Mouse (Mus musculus): Measurements from ENCODE around the gene Ranbp3. TPM values are rescaled to one million over a fixed set of nuclear protein-coding genes. Genes with fewer than 3 reads are reported as not detected.

The Ranbp3 gene
- polyA plus RNA-seq, 1 experiment from 2014 or later, result 132 TPM

GRCm38 (mm10) chr17:56740118-56740787 is 67.2 kb downstream of the Ranbp3 start:
- no peaks in the 10 kb centered on the region for H3K36me3 ChIP-seq (ENCODE audit: control insufficient read depth, insufficient read depth, low read length)
- ATAC-seq (replicated peaks; ENCODE audit: low FRiP score) (no peak), DNase-seq (ENCODE audit: low spot score) (no peak)
- H3K27ac ChIP-seq (ENCODE audit: low read depth, low read length), result no peak overlapping the region
- no peaks in the 10 kb centered on the region for H3K27me3 ChIP-seq (ENCODE audit: control insufficient read depth, insufficient read depth, low read length)
- H3K4me1 ChIP-seq (replicated peaks; ENCODE audit: control insufficient read depth, insufficient read depth, low read length), result no peaks in the 10 kb centered on the region
- H3K4me2 ChIP-seq (ENCODE audit: low read depth, low read length, severe bottlenecking), result no peak overlapping the region
- no peaks in the 10 kb centered on the region for H3K9me3 ChIP-seq (ENCODE audit: control insufficient read depth, low read length)
- no peak overlapping the region for H3K9ac ChIP-seq (ENCODE audit: low read length)
- 86% methylated on average over 17 of the region's 17 CpGs for WGBS
- no peak overlapping the region for H3K4me3 ChIP-seq (ENCODE audit: low read depth, low read length)

DNA sequence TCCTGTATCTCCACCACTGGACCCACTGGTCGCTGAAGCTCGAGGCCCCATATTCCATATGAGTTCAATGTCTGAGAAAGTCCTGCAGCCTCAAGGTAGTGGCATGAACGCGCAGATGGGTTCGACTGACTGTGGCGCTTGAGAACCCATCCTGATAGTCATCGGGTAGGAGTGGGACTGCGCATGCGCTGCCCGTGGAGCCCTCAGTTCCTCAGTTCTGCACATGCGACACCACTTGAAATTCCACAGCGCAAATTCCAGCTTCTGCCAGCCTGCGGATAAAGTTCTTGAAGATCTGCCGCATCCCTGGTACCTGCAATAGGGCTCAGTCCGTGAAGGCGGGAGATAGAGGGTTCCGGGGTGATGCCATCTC is 67.7 kb downstream of the Ranbp3 start:
- no peak overlapping the region for H3K9ac ChIP-seq (ENCODE audit: low read length)
- H3K4me3 ChIP-seq (ENCODE audit: low read depth, low read length), result no peak overlapping the region
- no peaks in the 10 kb centered on the region for H3K36me3 ChIP-seq (ENCODE audit: control insufficient read depth, insufficient read depth, low read length)
- no peak for ATAC-seq (replicated peaks; ENCODE audit: low FRiP score)
- no peaks in the 10 kb centered on the region for H3K27me3 ChIP-seq (ENCODE audit: control insufficient read depth, insufficient read depth, low read length)
- no peaks in the 10 kb centered on the region for H3K4me1 ChIP-seq (replicated peaks; ENCODE audit: control insufficient read depth, insufficient read depth, low read length)
- 81% methylated on average over 17 of the region's 17 CpGs for WGBS
- H3K9me3 ChIP-seq (ENCODE audit: control insufficient read depth, low read length), result no peaks in the 10 kb centered on the region
- H3K27ac ChIP-seq (ENCODE audit: low read depth, low read length), result no peak overlapping the region
- DNase-seq (ENCODE audit: low spot score), result no peak
- H3K4me2 ChIP-seq (ENCODE audit: low read depth, low read length, severe bottlenecking), result no peak overlapping the region

DNA sequence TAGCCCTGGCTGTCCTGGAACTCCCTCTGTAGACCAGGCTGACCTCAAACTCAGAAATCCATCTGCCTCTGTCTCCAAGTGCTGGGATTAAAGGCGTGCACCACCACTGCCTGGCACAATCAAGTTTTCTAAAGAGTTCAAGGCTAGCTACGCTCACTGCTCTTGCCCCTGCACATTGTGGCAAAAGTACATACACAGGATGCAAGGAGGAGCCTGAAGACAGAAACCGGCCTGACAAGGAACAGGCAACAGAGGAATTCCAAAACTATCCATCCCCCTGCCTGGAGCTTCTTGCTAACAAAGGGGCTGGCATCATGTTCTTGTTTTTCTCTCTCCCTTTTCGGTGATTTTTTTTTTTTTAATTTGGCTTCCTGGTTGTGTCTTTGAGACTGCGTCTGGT is 71.1 kb downstream of the Ranbp3 start:
- no peaks in the 10 kb centered on the region for H3K27me3 ChIP-seq (ENCODE audit: control insufficient read depth, insufficient read depth, low read length)
- ATAC-seq (replicated peaks; ENCODE audit: low FRiP score), result no peak
- WGBS, result 70% methylated on average over 5 of the region's 5 CpGs
- H3K9ac ChIP-seq (ENCODE audit: low read length), result no peak overlapping the region
- no peak for DNase-seq (ENCODE audit: low spot score)
- H3K4me3 ChIP-seq (ENCODE audit: low read depth, low read length), result no peak overlapping the region
- no peak overlapping the region for H3K4me2 ChIP-seq (ENCODE audit: low read depth, low read length, severe bottlenecking)
- no peaks in the 10 kb centered on the region for H3K4me1 ChIP-seq (replicated peaks; ENCODE audit: control insufficient read depth, insufficient read depth, low read length)
- no peaks in the 10 kb centered on the region for H3K36me3 ChIP-seq (ENCODE audit: control insufficient read depth, insufficient read depth, low read length)
- H3K27ac ChIP-seq (ENCODE audit: low read depth, low read length), result no peak overlapping the region
- no peaks in the 10 kb centered on the region for H3K9me3 ChIP-seq (ENCODE audit: control insufficient read depth, low read length)

DNA sequence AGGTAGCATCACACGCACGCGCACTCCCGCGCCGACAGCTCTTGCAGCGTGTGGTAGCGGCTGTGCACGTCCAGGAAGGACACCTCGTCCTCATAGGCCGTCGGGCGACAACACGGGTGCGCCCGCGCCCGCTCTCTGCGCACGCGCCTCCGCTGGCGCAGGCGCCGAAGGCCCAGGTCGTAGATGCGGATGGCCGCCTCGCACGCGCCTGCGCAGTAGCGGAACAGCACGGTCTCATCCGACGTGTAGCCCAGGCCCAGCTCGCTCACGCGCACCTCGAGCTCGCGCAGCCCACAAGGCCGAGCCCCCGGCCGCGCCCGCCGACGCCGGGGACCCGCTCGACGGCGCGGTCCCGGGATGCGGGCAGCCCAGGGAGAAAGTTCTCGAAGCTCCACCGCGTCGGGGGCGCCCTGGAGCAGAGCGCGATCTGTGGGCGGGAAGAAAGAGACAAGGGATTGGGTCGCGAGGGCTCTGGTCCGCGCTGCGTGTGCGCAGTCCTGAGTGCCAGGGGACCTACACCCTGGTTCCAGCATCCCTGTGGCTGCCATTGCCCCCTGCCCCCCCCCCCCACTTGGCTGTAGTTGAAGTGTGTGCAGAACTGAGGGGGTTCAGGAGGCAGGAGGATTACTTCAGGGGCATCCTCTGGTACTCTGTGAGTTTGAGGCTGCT is 78.4 kb downstream of the Ranbp3 start:
- peak overlapping the region; percentile 32 for H3K9ac ChIP-seq (ENCODE audit: low read length)
- peak; percentile 71 for ATAC-seq (replicated peaks; ENCODE audit: low FRiP score)

DNA sequence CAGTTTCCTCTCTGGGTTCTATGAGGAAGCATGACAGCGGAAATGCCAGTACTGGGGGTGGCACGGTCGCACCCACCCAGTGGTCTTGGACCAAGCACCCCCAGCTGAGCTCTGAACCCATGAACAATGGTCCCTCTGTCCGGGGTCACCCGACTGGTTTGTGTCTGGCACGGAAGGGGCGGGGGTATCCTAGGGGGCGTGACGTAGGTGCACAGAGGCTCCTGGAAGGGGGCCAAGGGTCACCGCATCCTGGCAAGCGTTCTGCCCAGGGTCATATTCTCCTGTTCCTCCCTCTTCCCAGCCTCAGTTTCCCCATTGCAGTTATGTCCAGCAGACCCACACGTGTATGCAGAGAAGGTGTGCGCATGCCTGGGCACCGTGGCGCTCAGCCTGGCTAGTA is 80.4 kb downstream of the Ranbp3 start:
- Histone ChIP-seq H3K4me2 (ENCODE audit: low read depth, low read length, severe bottlenecking) (no peak overlapping the region), H3K27ac (ENCODE audit: low read depth, low read length) (no peak overlapping the region), H3K4me1 (replicated peaks; ENCODE audit: control insufficient read depth, insufficient read depth, low read length) (peaks cover 7% of the 10 kb centered on the region; the same call in 1 of the 2 replicates), H3K27me3 (ENCODE audit: control insufficient read depth, insufficient read depth, low read length) (peaks cover 69% of the 10 kb centered on the region), H3K9me3 (ENCODE audit: control insufficient read depth, low read length) (no peaks in the 10 kb centered on the region), H3K4me3 (ENCODE audit: low read depth, low read length) (no peak overlapping the region), H3K9ac (ENCODE audit: low read length) (no peak overlapping the region), H3K36me3 (ENCODE audit: control insufficient read depth, insufficient read depth, low read length) (no peaks in the 10 kb centered on the region)
- 21% methylated on average over 15 of the region's 15 CpGs for WGBS
- DNase-seq (ENCODE audit: low spot score) (no peak), ATAC-seq (replicated peaks; ENCODE audit: low FRiP score) (no peak)

More for the DNA sequence above, 78.4 kb downstream of the Ranbp3 start:
- 25% methylated on average over 71 of the region's 71 CpGs for WGBS
- Histone ChIP-seq H3K27me3 (ENCODE audit: control insufficient read depth, insufficient read depth, low read length) (peaks cover 56% of the 10 kb centered on the region), H3K36me3 (ENCODE audit: control insufficient read depth, insufficient read depth, low read length) (no peaks in the 10 kb centered on the region), H3K4me3 (ENCODE audit: low read depth, low read length) (peak overlapping the region; percentile 16; the same call in 1 of the 2 replicates), H3K4me1 (replicated peaks; ENCODE audit: control insufficient read depth, insufficient read depth, low read length) (0 out of 2 replicates have a peak, but pooled peaks cover 3% of the 10 kb centered on the region), H3K27ac (ENCODE audit: low read depth, low read length) (no peak overlapping the region), H3K9me3 (ENCODE audit: control insufficient read depth, low read length) (no peaks in the 10 kb centered on the region), H3K4me2 (ENCODE audit: low read depth, low read length, severe bottlenecking) (peak overlapping the region; percentile 41; the same call in 1 of the 2 replicates)
- peak; percentile 81 for DNase-seq (ENCODE audit: low spot score)

DNA sequence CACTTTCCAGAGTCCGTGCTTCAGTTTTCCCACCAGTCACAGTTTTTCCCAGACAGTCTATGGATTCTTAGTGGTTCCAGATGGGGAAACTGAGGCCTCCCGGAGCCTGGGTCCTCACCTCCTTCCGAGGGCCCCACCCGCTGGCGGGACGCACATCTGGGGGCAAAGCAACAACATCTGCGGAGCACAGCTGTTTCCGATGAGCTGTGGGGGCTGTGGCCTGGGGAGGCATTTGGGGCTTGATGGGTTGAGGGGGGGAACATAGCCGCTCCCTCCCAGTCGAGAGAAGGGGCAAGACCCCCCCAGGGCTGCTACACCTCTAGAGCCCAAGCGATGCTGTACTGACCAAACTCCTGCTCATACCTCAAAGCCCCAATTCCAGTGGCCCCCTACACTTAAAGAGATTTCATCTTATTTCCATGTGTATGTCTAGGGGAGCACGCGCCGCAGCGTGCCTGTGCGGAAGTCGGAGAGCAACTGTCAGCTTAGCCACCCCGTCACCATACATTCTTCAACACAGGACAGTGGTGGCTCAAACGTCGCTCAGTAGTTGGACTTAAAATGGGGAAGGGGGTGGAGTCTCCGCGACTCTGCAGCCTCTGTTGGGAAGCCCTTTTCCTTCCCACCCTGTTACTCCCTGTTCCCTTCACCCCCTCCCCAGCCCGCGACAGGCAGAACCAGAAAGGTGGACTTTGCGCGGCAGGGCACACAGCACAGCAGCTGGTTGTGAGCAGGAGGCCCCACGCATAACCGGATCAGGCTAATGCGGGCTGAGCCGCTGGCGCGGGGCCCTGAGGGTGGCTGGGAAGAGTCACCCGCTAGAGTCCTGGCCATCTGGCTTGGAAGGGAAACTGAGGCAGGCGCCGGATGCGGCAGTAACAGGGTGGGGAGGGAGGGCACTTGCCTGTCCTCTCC is 81.4 kb downstream of the Ranbp3 start:
- Histone ChIP-seq H3K36me3 (ENCODE audit: control insufficient read depth, insufficient read depth, low read length) (no peaks in the 10 kb centered on the region), H3K4me3 (ENCODE audit: low read depth, low read length) (no peak overlapping the region), H3K27me3 (ENCODE audit: control insufficient read depth, insufficient read depth, low read length) (peaks cover 69% of the 10 kb centered on the region), H3K9me3 (ENCODE audit: control insufficient read depth, low read length) (no peaks in the 10 kb centered on the region), H3K27ac (ENCODE audit: low read depth, low read length) (no peak overlapping the region), H3K9ac (ENCODE audit: low read length) (no peak overlapping the region), H3K4me1 (replicated peaks; ENCODE audit: control insufficient read depth, insufficient read depth, low read length) (peaks cover 7% of the 10 kb centered on the region; the same call in 1 of the 2 replicates), H3K4me2 (ENCODE audit: low read depth, low read length, severe bottlenecking) (no peak overlapping the region)
- DNase-seq (ENCODE audit: low spot score) (peak; percentile 62), ATAC-seq (replicated peaks; ENCODE audit: low FRiP score) (no peak)
- WGBS, result 16% methylated on average over 36 of the region's 36 CpGs

DNA sequence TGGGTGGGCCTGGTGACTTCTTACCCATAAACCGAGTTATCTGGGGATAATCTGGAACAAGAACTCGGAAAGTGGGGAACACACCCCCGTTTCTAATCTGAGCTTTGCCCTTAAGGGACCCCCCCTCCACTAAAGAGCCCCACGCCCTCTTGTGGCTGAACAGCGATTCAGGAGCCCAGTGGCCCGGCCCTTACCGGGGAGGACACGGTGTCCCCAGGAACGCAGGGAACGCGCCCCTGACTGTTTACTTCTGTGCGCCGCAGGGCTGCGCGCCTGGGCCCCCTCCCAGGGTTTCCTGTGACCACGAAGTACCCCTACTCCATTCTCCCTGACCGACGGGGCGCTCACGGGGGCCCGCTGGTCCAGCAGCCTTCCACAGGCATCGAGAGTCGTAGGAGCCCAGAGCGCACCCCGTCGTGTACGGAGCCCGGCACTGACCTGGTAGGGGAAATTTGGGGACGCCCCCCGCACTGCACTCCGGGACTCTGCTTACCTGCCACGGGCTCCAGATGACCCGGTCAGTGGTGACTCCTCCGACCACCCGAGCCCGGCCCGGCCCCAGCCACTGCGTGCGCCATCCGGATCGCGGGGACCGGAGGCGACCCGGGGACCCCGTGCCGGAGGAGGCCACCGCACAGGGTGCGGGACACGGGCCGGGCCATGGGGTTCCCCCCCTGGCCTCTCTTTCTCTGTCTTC is 83.8 kb downstream of the Ranbp3 start:
- H3K4me3 ChIP-seq (ENCODE audit: low read depth, low read length), result peak overlapping the region; percentile 40
- no peaks in the 10 kb centered on the region for H3K9me3 ChIP-seq (ENCODE audit: control insufficient read depth, low read length)
- 1% methylated on average over 44 of the region's 51 CpGs for WGBS
- H3K9ac ChIP-seq (ENCODE audit: low read length), result peak overlapping the region; percentile 54
- H3K27ac ChIP-seq (ENCODE audit: low read depth, low read length), result no peak overlapping the region
- peak; percentile 66 for DNase-seq (ENCODE audit: low spot score)
- peaks cover 59% of the 10 kb centered on the region for H3K27me3 ChIP-seq (ENCODE audit: control insufficient read depth, insufficient read depth, low read length)
- H3K36me3 ChIP-seq (ENCODE audit: control insufficient read depth, insufficient read depth, low read length), result no peaks in the 10 kb centered on the region
- H3K4me1 ChIP-seq (replicated peaks; ENCODE audit: control insufficient read depth, insufficient read depth, low read length), result peaks cover 11% of the 10 kb centered on the region; the same call in 1 of the 2 replicates
- peak overlapping the region; percentile 95 for H3K4me2 ChIP-seq (ENCODE audit: low read depth, low read length, severe bottlenecking)
- peak; percentile 15 for ATAC-seq (replicated peaks; ENCODE audit: low FRiP score)

Measured in forebrain, embryonic 11.5 days (tissue).